Mouse (Mus musculus) left cerebral cortex, postnatal 10 days (tissue): ENCODE results near the gene Ppie. TPM values are rescaled to one million over a fixed set of nuclear protein-coding genes. Genes with fewer than 3 reads are reported as not detected.
"Not testable (repeated sequence)": the region's sequence is repeated elsewhere in the genome, so short reads cannot be mapped to it uniquely, and the experiment has no call there.

Experiments
- DNase-seq, 2 experiments: peaks; one replicate each; pipeline ENCODE4 v3.0.0; 2021 to 2022; ENCODE audit warnings: low spot score in 2 of 2, mixed read lengths in 1 of 2; ENCODE audit errors: extremely low spot score in 1 of 2
- intact Hi-C: fragments of 180-260 bp; cut with DNase I; formaldehyde crosslinking; loops from one replicate; pipeline ENCODE4 v1.15.1; 2025
- total RNA-seq, 2 experiments: library from RNA; stranded (reverse); gene quantifications; 2 replicates each; pipeline ENCODE4 v1.2.3; 2021

Gene Ppie
- total RNA-seq, 2 experiments from 2014 or later: 18.8 to 22.7 TPM

DNA sequence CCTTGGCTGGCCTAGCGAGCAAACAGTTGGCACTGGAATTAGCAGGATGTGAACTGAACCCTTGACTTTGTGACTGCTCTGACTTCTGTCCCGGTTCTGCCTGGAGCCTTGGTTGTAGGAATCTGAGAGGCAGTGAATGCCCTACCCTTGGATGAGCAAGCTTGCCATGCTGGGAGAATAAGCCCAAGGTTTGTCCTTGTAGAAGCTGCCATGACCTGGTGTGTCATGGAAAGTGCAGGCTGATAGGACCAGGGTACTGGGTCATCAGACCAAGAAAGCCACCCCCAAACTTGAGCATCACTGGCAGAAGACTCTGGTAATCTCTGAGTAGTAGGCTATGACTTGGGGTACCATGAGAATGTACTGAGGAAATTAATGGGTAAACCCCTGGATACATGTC, 18.5 kb downstream of the Ppie start:
- DNase-seq: no peak
- intact Hi-C loops: no loop called here

DNA sequence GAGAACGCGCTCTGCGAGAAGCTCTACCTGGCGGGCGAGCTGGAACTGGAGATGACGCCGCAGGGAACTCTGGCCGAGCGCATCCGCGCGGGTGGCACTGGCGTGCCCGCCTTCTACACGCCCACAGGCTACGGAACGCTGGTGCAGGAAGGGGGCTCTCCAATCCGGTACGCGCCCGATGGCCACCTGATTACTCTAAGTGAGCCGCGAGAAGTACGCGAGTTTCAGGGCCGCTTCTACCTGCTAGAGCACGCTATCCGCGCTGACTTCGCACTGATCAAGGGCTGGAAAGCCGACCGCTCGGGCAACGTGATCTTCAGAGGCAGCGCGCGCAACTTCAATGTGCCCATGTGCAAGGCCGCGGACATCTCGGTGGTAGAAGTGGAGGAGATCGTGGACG, 23.1 kb downstream of the Ppie start:
- DNase-seq, intact Hi-C loops: not testable (repeated sequence)

DNA sequence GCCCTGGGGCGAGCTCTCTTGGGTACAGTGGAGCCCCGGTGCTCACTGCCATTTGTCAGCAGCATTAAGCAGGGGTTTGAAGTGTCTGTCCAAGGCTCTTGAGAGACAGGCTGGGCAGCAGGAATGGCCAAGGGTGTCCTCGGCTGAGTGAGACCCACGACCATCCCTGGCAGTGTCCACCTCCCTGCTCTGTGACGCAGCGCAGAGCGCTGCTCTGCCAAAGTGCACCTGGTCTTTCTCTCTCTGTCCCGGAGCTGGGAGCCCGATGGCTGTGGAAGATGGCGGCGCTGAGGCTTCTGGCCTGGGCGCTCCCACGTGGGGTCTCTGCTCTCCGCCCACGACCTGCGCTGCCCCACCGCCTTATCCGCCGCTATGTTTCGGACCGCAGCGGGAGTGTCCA, 23.7 kb downstream of the Ppie start, which contains the start of gene Oxct2b:
Gene Oxct2b (plus strand): TSS at position 256 of the 400 bp plus-strand sequence.
- DNase-seq: no peak
- intact Hi-C loops: no loop called here

DNA sequence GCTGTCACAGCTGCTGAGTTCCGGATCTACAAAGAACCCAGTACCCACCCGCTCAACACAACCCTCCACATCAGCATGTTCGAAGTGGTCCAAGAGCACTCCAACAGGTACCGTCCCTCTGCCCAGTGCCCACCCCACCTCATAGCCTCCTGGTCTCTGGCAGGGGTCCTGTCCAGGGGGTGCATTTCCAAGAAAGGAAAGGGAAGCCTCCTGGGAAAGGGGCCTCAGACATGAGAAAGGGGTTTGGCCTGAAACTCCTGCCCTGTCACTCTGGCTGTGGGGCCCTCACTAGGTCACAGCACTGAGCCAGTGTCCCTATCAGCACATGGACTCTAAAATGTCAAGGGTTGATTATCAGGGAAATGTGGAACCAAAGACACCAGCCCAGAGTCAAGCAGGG, 25.1 kb downstream of the Ppie start:
- DNase-seq, intact Hi-C loops: not testable (repeated sequence)

DNA sequence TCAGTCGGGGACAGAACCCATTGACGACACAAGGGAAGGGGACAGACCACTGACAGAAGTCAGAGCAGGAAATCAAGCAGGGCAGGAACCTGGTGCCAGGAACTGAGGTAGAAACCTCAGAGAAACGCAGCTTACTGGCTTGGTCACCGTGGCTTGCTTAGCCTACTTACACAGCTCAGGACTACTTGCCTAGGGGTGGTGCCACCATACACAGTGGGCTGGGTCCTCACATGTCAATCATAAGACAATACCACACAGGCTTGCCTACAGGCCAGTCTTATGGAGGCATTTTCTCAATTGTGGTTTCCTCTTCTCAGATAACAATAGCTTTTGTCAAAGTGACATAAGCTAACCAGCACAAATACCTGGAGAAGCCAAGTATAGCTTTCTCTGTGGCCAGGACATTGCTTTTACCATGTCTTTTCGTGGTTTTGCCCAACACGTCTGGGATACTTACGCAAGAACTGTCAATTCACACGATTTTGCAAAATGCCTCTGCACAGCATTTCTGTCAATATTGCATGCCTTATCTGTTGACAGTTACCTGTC, 27.5 kb downstream of the Ppie start:
- no peak for DNase-seq
- intact Hi-C loops: no loop called here

DNA sequence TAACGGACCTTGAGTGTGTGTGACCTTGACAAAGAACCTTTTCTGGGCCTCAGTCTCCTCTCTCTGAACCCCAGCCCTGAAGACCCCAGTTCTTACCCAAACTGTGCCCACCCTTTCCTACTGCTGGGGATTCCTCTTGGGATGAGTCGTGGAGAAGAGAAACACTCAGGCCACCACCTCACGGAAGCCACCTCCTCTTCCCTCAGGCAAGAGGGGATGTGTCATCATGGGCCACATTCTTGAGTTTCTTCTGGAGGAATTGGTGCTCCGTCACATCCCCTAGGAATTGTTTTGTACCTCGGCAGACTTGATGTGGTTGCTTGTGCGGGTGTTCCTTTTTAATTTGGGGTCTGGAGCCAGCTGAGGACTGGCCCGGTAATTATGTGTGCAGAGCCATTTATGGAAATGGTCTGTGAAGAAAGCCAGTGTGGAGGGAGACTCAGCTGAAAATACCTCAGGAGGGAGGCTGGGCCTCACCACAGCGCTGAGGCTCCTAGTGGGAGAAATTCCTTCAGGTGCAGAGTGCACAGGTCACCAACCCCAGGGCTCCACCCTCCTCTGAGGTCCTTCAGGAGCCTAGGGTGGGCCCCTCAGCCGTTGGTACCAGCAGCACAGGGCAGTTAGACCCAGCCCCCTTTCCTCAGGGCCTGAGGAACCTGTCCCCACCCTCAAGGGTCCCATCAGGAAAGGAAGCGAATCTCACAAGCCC, 28.3 kb downstream of the Ppie start:
- intact Hi-C loops, DNase-seq: not testable (repeated sequence)

DNA sequence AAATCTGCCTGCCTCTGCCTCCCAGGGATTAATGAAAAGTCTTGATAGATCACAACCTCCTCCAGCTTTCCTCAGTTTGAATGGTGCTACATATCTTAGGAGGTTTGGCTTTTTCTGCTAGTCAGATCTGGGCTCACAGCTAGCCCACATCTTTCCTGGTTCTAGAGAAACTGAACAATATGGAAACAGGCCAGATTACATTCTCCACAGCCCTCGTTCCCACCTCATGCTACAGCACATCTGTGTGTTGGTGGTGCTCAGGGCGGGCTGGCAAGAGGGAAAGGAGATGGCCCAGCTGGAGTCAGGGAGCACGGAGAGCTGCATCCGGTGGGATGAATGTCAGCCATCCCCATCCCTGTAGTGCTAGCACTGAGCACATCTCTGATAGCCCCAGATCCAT, 29.0 kb downstream of the Ppie start:
- DNase-seq: no peak
- intact Hi-C loops: no loop called here

DNA sequence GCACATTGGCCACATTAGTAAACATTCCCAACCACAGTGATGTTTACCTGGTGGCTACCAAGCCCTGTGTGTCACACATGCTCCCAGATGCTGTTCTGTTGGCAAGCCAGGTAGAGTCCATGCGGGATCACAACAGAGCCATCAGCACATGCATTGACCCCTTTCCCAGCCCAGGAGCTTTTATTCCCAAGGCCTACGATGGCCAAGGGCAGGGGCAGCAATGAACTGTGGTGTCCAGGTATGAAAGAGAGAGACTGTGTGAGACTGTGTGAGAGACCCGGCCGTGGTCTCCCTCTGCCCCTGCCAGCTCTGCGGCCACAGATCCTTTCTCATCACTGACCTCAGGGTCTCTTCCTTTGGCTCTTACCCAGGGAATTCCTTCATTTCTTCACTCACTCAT, 31.7 kb downstream of the Ppie start:
- intact Hi-C loops: no loop called here
- DNase-seq: no peak

DNA sequence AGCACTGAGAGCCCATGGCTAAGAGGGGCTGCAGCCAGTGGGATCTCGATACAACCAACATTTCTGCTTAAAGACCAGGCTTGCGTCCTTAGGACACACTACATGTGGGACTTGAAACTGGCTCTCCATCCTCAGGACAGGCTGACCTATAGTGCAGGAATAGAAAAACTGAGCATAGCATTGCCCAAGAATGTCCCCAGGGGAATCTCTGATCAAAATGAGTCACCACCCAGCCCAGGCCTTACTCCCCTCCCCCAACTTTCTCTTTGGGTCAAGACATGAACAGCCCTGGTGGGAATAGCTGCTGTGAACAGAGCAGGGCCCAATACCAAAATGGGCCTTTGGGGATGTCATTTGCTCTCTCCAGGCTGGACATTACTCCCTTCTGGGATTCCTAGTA, 32.9 kb downstream of the Ppie start:
- intact Hi-C loops: no loop called here
- DNase-seq: no peak

DNA sequence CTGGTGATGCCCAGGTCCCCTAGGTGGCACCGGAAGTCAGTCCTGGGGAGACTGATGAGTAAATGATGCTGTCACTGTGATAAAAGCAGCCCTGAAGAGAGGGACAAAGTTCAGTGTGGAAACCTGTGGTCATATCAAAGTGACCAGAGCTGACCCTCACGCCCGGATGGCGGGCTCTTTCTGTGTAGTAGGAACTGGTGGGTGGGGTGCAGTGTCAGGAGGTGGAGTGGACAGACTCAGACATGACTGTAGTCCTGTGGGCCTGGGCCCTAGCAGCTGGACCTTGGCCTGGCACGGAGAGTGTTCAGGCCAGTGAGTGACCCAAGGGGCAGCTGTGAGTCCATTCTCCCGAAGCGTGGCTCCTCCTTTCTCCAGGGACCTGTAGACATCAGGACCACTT, 33.8 kb downstream of the Ppie start:
- DNase-seq, intact Hi-C loops: not testable (repeated sequence)

DNA sequence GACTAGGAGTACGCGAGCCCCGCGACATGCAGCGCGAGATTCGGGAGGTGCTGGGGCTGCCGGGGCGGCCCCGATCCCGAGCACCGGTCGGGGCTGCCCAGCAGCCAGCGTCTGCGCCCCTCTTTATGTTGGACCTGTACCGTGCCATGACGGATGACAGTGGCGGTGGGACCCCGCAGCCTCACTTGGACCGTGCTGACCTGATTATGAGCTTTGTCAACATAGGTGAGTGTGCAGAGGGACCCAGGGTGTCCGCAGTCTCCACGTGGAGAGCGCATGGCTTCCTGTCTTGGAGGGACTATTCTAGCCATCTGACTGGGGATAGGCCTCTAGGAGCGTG, 34.3 kb downstream of the Ppie start:
- intact Hi-C loops: no loop called here

DNA sequence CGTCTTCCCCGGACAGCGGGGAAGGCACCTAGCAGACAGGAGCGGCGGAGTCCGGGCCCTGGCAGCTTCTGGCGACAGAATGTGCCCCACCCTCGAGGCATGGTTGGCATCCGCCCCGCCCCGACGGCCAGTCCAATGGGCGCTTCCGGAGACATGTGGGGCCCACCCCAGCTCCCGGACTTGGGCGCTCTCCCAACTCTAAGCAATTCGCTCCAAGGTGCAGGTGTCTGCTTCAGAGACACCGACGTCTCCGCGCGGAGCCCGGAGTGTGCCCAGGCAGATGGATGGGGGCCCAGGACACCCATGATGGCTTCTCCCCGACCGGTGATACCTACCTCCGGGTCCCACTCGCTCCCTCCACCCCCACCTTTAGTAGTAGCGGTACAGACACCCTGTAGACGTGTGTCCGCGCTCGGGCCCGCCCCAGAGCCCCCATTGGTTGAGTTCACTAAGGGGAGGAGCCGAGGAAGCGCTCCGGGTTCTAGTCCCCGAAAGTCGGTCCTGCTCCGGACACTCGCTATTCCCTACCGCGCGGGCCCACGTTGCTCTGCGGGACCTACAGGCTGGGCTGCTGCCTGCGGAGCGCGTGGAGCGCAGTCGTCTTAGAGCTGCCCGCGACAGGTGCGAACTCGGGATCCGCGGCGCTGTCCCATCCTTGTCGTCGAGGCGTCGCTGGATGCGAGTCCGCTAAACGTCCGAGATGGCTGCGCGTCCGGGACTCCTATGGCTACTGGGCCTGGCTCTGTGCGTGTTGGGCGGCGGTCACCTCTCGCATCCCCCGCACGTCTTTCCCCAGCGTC, 34.9 kb downstream of the Ppie start, which contains the start of gene Bmp8b:
Gene Bmp8b (plus strand): TSS at position 515 of the 800 bp plus-strand sequence.
- DNase-seq: no peak
- intact Hi-C loops: no loop called here

More for the DNA sequence above, 34.3 kb downstream of the Ppie start:
- no peak for DNase-seq

DNA sequence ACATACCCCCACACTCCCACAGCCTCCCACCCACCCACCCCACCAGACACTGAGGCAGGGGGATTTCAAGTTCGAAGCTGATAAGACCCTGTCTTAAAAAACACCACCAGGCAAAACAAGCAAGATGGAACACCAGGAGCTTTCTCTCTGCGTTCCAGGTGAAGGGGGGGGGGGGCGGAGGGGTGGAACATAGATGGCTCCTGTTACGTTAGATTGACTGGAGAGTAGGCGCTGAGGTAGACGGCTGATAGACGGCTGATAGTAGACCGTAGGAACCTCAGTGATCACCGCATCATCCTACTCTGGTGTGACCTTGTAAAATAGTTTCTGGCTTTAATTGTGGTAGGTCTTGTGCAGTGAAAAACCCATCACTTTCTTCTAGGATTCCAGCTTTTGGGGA, 45.9 kb downstream of the Ppie start:
- no peak for DNase-seq
- intact Hi-C loops: no loop called here

DNA sequence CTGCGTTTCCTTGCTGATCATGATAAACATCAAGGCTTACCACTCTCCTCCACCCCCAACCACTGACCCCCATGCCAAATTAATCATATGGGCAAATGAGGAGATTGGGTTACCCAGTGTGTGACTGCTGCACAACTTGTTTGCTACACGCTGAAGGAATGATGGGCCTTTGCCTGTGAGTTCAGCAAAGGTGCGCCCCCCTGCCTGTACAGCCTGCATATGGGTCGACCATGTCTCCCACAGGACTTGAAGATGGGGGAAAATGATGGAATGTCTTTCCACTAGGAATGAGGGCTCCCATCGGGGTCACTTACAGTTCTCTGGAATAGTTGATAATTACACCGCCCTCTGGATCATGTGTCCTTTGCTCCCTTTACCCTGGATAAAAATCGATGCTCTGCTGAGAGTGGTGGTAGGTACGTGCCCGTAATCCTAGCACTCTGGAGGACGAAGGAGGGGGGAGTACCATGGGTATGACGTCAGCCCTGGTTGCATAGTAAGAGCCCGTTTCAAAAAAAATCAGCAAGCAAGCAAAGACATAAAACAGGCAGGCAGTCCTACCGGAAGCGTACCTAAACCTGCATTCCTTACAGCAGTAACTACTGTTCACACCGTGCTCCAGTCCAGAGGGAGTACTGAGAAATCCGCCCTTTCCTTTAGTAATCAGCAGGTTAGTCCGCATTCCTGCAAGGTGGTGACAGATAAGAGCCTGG, 46.5 kb downstream of the Ppie start:
- intact Hi-C loops: no loop called here
- no peak for DNase-seq

DNA sequence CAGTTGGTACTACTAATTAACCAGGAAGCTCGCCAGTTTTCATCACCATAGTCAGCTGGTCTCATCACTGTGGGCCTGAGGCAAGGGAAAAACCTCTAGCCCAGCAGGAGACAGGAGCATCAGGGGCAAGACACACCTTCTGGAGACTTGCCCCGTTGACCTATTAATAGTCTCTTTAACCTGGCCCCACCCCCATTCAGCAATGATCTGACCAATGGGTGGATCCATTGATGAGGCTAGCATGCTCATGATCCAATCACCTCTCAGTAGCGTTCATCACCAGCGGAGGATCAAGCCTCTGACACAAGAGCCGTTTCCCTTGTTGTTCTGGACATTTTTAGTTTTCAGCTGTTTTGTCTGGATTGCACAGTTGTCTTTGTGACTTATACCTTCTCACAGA, 47.1 kb downstream of the Ppie start:
- intact Hi-C loops: no loop called here
- DNase-seq: no peak

DNA sequence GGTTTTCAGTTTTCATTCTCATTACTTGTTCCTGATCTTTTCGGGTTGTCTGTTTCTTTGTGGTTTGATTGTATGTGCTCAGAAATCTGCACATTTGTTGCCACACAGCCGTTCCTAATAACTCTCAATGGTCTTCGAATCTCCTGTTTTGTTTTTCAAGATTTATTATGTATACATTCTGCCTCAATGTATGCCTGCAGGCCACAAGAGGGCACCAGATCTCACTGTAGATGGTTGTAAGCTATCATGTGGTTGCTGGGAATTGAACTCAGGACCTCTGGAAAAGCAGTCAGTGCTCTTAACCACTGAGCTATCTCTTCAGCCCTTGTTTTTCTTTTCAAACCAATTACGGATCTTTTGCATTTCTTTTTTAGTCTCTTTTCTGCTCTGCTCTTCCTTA, 53.4 kb downstream of the Ppie start:
- intact Hi-C loops: loop anchor here (10.0 kb wide), 1 partner anchor 1842 kb away; no protein-coding TSS in a partner anchor
- no peak for DNase-seq

DNA sequence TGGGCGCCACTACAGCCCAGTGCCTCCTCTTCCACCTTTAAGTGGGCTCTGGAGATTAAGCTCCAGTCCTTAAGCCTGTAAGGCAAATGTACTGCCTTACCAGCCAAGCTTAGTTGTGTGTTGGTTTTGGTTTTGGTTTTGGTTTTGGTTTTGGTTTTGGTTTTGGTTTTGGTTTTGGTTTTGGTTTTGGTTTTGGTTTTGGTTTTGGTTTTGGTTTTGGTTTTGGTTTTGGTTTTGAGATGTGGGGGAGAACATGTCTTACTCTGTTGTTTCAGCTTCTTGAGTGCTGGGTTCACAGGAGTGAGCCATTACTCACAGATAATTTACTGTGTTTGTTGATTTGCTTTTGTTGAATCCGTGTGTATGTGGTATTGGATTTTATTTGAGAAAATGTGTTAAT, 54.5 kb downstream of the Ppie start:
- intact Hi-C loops: loop anchor here (10.0 kb wide), 1 partner anchor 1840 kb away; no protein-coding TSS in a partner anchor

DNA sequence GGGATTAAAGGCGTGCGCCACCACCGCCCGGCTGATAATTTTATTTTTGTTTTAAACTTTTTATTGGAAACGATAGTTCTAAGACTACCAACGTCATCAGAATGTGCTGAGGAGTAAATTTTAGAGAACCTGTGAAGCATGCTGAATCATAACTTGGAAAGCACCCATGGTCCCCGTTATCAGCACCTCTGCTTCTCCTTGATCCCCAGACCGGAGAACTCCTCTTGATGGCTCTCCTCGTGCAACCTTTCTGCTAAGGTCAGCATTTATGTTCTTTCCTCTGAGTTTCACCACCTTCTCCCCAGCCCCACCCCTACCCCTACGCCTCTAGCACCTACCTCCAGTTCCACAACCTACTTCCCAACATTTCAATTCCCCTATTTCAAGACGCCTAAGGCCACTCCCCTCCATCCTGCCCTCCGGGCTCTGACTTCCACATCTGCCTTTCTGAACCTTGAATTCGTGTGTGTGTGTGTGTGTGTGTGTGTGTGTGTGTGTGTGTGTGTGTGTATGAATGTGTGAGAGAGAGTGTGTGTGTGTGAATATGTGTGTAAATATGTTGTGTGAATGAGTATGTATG, 56.3 kb downstream of the Ppie start:
- intact Hi-C loops: loop anchor here (2.0 to 10.0 kb wide), 3 partner anchors 89 to 1839 kb away; partner anchors contain the start of gene Mycl
- no peak for DNase-seq

More for the DNA sequence above, 54.5 kb downstream of the Ppie start:
- DNase-seq: no peak
